Mouse (Mus musculus) MEL (cell line): ENCODE results near the gene Timm13. TPM values are rescaled to one million over a fixed set of nuclear protein-coding genes. Genes with fewer than 3 reads are reported as not detected.
A peak's percentile ranks its signal among the peaks of the same experiment; 100 is the strongest.

Source experiments
- DNase-seq: peaks from one replicate; pipeline ENCODE4 v3.0.0; 2011; ENCODE audit warnings: low read depth, low spot score
- H3K27ac ChIP-seq: 2 replicates; pipeline ENCODE4 v1.5.1; 2012; ENCODE audit warnings: low read depth, mild to moderate bottlenecking, control low read depth, low read length, moderate library complexity; ENCODE audit not compliant: control insufficient read depth
- H3K27me3 ChIP-seq, 2 experiments: fragments of 150-350 bp in 1 of 2; sonication (generic) in 1 of 2; 2 replicates each; pipeline ENCODE4 v1.6.1; 2012; ENCODE audit warnings: low read length in 2 of 2, mild to moderate bottlenecking in 2 of 2, improper control_type of control experiment in 1 of 2, moderate library complexity in 1 of 2; ENCODE audit not compliant: insufficient read depth in 2 of 2, control insufficient read depth in 1 of 2
- H3K36me3 ChIP-seq, 2 experiments: 2 replicates each; pipeline ENCODE4 v1.6.1; 2012 to 2014; ENCODE audit warnings: low read length in 2 of 2, improper control_type of control experiment in 1 of 2, inconsistent platforms in 1 of 2, mild to moderate bottlenecking in 1 of 2; ENCODE audit not compliant: insufficient read depth in 2 of 2, control insufficient read depth in 1 of 2
- H3K4me1 ChIP-seq, 2 experiments: fragments of 150-350 bp in 1 of 2; sonication (generic) in 1 of 2; 2 replicates each; pipeline ENCODE4 v1.6.1; 2012; ENCODE audit warnings: low read length in 2 of 2, improper control_type of control experiment in 1 of 2, mild to moderate bottlenecking in 1 of 2; ENCODE audit not compliant: insufficient read depth in 2 of 2, control insufficient read depth in 1 of 2
- H3K4me3 ChIP-seq, 2 experiments: fragments of 150-350 bp in 1 of 2; sonication (generic) in 1 of 2; 2 replicates each; pipeline ENCODE4 v1.5.1; 2012; ENCODE audit warnings: low read depth in 2 of 2, low read length in 2 of 2, mild to moderate bottlenecking in 2 of 2, moderate library complexity in 2 of 2, control low read depth in 1 of 2, improper control_type of control experiment in 1 of 2; ENCODE audit not compliant: control insufficient read depth in 1 of 2, insufficient read depth in 1 of 2
- H3K79me2 ChIP-seq: 2 replicates; pipeline ENCODE4 v1.6.1; 2012; ENCODE audit warnings: mild to moderate bottlenecking, low read length, moderate library complexity; ENCODE audit not compliant: control insufficient read depth, poor library complexity, insufficient read depth
- H3K9ac ChIP-seq: 2 replicates; pipeline ENCODE4 v1.6.1; 2012; ENCODE audit warnings: low read depth, mild to moderate bottlenecking, control low read depth, low read length, moderate library complexity; ENCODE audit not compliant: control insufficient read depth, poor library complexity, severe bottlenecking
- H3K9me3 ChIP-seq: fragments of 150-350 bp; sonication (generic); replicated peaks from 2 replicates; pipeline ENCODE4 v1.6.1; 2012; ENCODE audit warnings: mild to moderate bottlenecking, low read length, improper control_type of control experiment, moderate library complexity; ENCODE audit not compliant: insufficient read depth
- BHLHE40 ChIP-seq: IDR thresholded peaks from 2 replicates; pipeline ENCODE4 v1.6.1; 2012; ENCODE audit warnings: low read depth, mild to moderate bottlenecking, inconsistent platforms, low read length, improper control_type of control experiment, borderline replicate concordance
- CHD1 ChIP-seq: IDR thresholded peaks from 2 replicates; pipeline ENCODE4 v1.6.1; 2012; ENCODE audit warnings: low read depth, mild to moderate bottlenecking, inconsistent platforms, low read length, improper control_type of control experiment
- CHD2 ChIP-seq: IDR thresholded peaks from 2 replicates; pipeline ENCODE4 v1.6.1; 2011; ENCODE audit warnings: low read length, improper control_type of control experiment
- CTCF ChIP-seq, 3 experiments: IDR thresholded peaks in 2 of 3; conservative IDR thresholded peaks in 1 of 3; 2 replicates each; pipeline ENCODE4 v1.5.1; 2011 to 2012; ENCODE audit warnings: low read length in 3 of 3, low read depth in 2 of 3, mild to moderate bottlenecking in 2 of 3, improper control_type of control experiment in 1 of 3, inconsistent platforms in 1 of 3, mixed read lengths in 1 of 3, moderate library complexity in 1 of 3; ENCODE audit not compliant: control insufficient read depth in 1 of 3, insufficient read depth in 1 of 3, poor library complexity in 1 of 3, severe bottlenecking in 1 of 3
- ELF1 ChIP-seq: IDR thresholded peaks from 2 replicates; pipeline ENCODE4 v1.6.1; 2014; ENCODE audit warnings: low read depth, mild to moderate bottlenecking, inconsistent platforms, low read length, improper control_type of control experiment, moderate library complexity
- EP300 ChIP-seq, 2 experiments: IDR thresholded peaks; 2 replicates each; pipeline ENCODE4 v1.6.1; 2011; ENCODE audit warnings: improper control_type of control experiment in 2 of 2, low read length in 2 of 2, low read depth in 1 of 2, mild to moderate bottlenecking in 1 of 2
- ETS1 ChIP-seq: IDR thresholded peaks from 2 replicates; pipeline ENCODE4 v1.6.1; 2012; ENCODE audit warnings: low read depth, mild to moderate bottlenecking, inconsistent platforms, low read length, improper control_type of control experiment, moderate library complexity
- GATA1 ChIP-seq: IDR thresholded peaks from 2 replicates; pipeline ENCODE4 v1.6.1; 2011; ENCODE audit warnings: low read depth, low read length, improper control_type of control experiment
- KAT2A ChIP-seq: conservative IDR thresholded peaks from 2 replicates; pipeline ENCODE4 v1.6.1; 2012; ENCODE audit warnings: low read depth, low read length, improper control_type of control experiment, inconsistent platforms
- MAFK ChIP-seq: IDR thresholded peaks from 2 replicates; pipeline ENCODE4 v1.6.1; 2011; ENCODE audit warnings: low read depth, mild to moderate bottlenecking, low read length, improper control_type of control experiment, borderline replicate concordance
- MAX ChIP-seq: IDR thresholded peaks from 2 replicates; pipeline ENCODE4 v1.6.1; 2011; ENCODE audit warnings: low read length, improper control_type of control experiment
- MXI1 ChIP-seq: IDR thresholded peaks from 2 replicates; pipeline ENCODE4 v1.6.1; 2011; ENCODE audit warnings: mild to moderate bottlenecking, low read depth, low read length, improper control_type of control experiment
- MYB ChIP-seq: IDR thresholded peaks from 2 replicates; pipeline ENCODE4 v1.6.1; 2011; ENCODE audit warnings: mild to moderate bottlenecking, low read depth, low read length, improper control_type of control experiment
- MYC ChIP-seq: IDR thresholded peaks from 2 replicates; pipeline ENCODE4 v1.6.1; 2011; ENCODE audit warnings: low read depth, mild to moderate bottlenecking, low read length, improper control_type of control experiment, moderate library complexity
- NRF1 ChIP-seq: IDR thresholded peaks from 2 replicates; pipeline ENCODE4 v1.6.1; 2014; ENCODE audit warnings: low read depth, mild to moderate bottlenecking, inconsistent platforms, low read length, improper control_type of control experiment, moderate library complexity; ENCODE audit not compliant: poor library complexity, insufficient read depth, severe bottlenecking
- POLR2A ChIP-seq, 2 experiments: IDR thresholded peaks; 2 replicates each; pipeline ENCODE4 v1.6.1; 2011 to 2012; ENCODE audit warnings: low read length in 2 of 2, mild to moderate bottlenecking in 2 of 2, control low read depth in 1 of 2, improper control_type of control experiment in 1 of 2, low read depth in 1 of 2, moderate library complexity in 1 of 2; ENCODE audit not compliant: control insufficient read depth in 1 of 2, insufficient read depth in 1 of 2, poor library complexity in 1 of 2
- RAD21 ChIP-seq: IDR thresholded peaks from 2 replicates; pipeline ENCODE4 v1.6.1; 2011; ENCODE audit warnings: mild to moderate bottlenecking, low read depth, low read length, improper control_type of control experiment
- RCOR1 ChIP-seq: IDR thresholded peaks from 2 replicates; pipeline ENCODE4 v1.6.1; 2012; ENCODE audit warnings: low read depth, mild to moderate bottlenecking, inconsistent platforms, low read length, improper control_type of control experiment
- SMC3 ChIP-seq: IDR thresholded peaks from 2 replicates; pipeline ENCODE4 v1.6.1; 2011; ENCODE audit warnings: low read depth, low read length, improper control_type of control experiment
- UBTF ChIP-seq: IDR thresholded peaks from 2 replicates; pipeline ENCODE4 v1.6.1; 2012; ENCODE audit warnings: low read depth, mild to moderate bottlenecking, inconsistent platforms, low read length, improper control_type of control experiment, moderate library complexity, borderline replicate concordance; ENCODE audit not compliant: insufficient read depth
- USF1 ChIP-seq: IDR thresholded peaks from 2 replicates; pipeline ENCODE4 v1.6.1; 2014; ENCODE audit warnings: low read depth, mild to moderate bottlenecking, inconsistent platforms, low read length, improper control_type of control experiment, moderate library complexity
- ZC3H11A ChIP-seq: IDR thresholded peaks from 2 replicates; pipeline ENCODE4 v1.6.1; 2012; ENCODE audit warnings: low read depth, mild to moderate bottlenecking, inconsistent platforms, low read length, improper control_type of control experiment
- ZKSCAN1 ChIP-seq: IDR thresholded peaks from 2 replicates; pipeline ENCODE4 v1.6.1; 2012; ENCODE audit warnings: low read depth, mild to moderate bottlenecking, inconsistent platforms, low read length, improper control_type of control experiment, moderate library complexity
- ZNF384 ChIP-seq: IDR thresholded peaks from 2 replicates; pipeline ENCODE4 v1.6.1; 2012; ENCODE audit warnings: low read depth, mild to moderate bottlenecking, inconsistent platforms, low read length, improper control_type of control experiment
- polyA plus RNA-seq, 2 experiments: library from polyadenylated mRNA; stranded (reverse) in 1 of 2; unstranded in 1 of 2; fragments of >175 nt in 1 of 2; fragments of >200 nt in 1 of 2; gene quantifications; 2 replicates each; pipeline versions ENCODE4 v1.2.1 to v1.2.4; 2012; ENCODE audit warnings: low replicate concordance in 2 of 2, low read depth in 1 of 2; ENCODE audit not compliant: insufficient read length in 2 of 2, insufficient read depth in 1 of 2, missing spikeins in 1 of 2
- total RNA-seq: library from RNA; depleted of rRNA; stranded (reverse); fragments of 300-350 nt; gene quantifications from 2 replicates; pipeline ENCODE4 v1.2.3, GENCODE M21; 2012

Gene Timm13
- total and polyA plus RNA-seq, 3 experiments = 329 to 645 (median 349) TPM

GRCm38 (mm10) chr10:80947802-80948201, 47.0 kb upstream of the Timm13 start:
- Histone ChIP-seq H3K27me3 (no peaks in the 10 kb centered on the region), H3K27ac (no peak overlapping the region), H3K36me3 (peaks cover 0 to 19% of the 10 kb centered on the region in 2 experiments; a peak in 2 of 4 replicates)

GRCm38 (mm10) chr10:80946684-80947437, 46.1 kb upstream of the Timm13 start:
- Histone ChIP-seq H3K36me3 (peaks cover 0 to 16% of the 10 kb centered on the region in 2 experiments; a peak in 2 of 4 replicates), H3K9me3 (no peaks in the 10 kb centered on the region), H3K27me3 (no peaks in the 10 kb centered on the region), H3K27ac (no peak overlapping the region), H3K4me3 (no peak overlapping the region), H3K79me2 (no peaks in the 10 kb centered on the region), H3K9ac (no peak overlapping the region), H3K4me1 (peaks cover 5 to 32% of the 10 kb centered on the region in 2 experiments; a peak in 3 of 4 replicates)
- DNase-seq = peak; percentile 47
- TF ChIP-seq UBTF (no peak), CTCF (IDR thresholded peaks at IDR 0.05 in 2 of 3, conservative IDR thresholded peaks at IDR 0.05 in 1 of 3; ENCODE audit: control insufficient read depth in 1 of 3, insufficient read depth in 1 of 3, low read depth in 2 of 3, low read length in 3 of 3, poor library complexity in 1 of 3, severe bottlenecking in 1 of 3) (peak; percentile 56 to 85 (median 67)), ZNF384 (no peak), MAX (no peak), ZC3H11A (no peak), GATA1 (no peak), MAFK (no peak)
- TF ChIP-seq, all 39 proteins: peak for 1

More at GRCm38 (mm10) chr10:80947802-80948201, 47.0 kb upstream of the Timm13 start:
- H3K4me3 ChIP-seq = no peak overlapping the region
- TF ChIP-seq CHD2 (no peak), MXI1 (no peak), MYB (no peak), RAD21 (no peak), RCOR1 (no peak), CHD1 (no peak), NRF1 (no peak), ETS1 (no peak), EP300 (IDR thresholded peaks at IDR 0.05; ENCODE audit: low read depth in 1 of 2, low read length in 2 of 2) (no peak), MYC (no peak), ZKSCAN1 (no peak), ZC3H11A (no peak), ZNF384 (no peak), SMC3 (no peak), USF1 (no peak), BHLHE40 (no peak), ELF1 (no peak), POLR2A (IDR thresholded peaks at IDR 0.05; ENCODE audit: control insufficient read depth in 1 of 2, insufficient read depth in 1 of 2, low read depth in 1 of 2, low read length in 2 of 2, poor library complexity in 1 of 2) (no peak), KAT2A (no peak)
- no peak for DNase-seq
- peaks cover 5 to 32% of the 10 kb centered on the region in 2 experiments; a peak in 3 of 4 replicates for H3K4me1 ChIP-seq
- no peaks in the 10 kb centered on the region for H3K9me3 ChIP-seq
- H3K9ac ChIP-seq = no peak overlapping the region
- H3K79me2 ChIP-seq = no peaks in the 10 kb centered on the region
